Mouse (Mus musculus) layer of hippocampus, adult 11-12 months (tissue): ENCODE measurements around the gene Ndel1.

Experiments
- DNase-seq: peaks from one replicate; pipeline ENCODE4 v3.0.0; 2022; ENCODE audit warnings: low spot score

Gene Ndel1

GRCm38 (mm10) chr11:68871748-68872147 is at the start of gene Ndel1:
Gene Ndel1 (minus strand): TSS chr11:68871858.
- DNase-seq = no peak

DNA sequence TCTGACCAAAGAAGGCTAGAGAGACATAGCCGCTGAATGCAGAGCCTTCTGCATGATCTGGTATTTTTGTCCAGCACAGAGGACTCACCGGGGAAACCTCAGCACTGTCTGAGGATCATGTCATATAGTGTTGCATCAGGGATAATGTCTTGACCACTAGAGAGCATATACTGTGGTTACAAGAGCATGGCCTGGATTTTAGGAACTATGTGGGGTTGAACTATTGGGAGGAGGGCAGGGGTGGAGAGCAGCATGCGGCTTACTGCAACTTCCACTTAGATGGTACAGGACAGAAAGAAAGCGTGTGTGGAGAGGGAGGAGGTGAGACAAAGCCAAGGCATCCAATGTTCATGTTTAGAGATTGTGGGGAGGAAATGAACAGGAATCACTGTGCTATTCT is 42.9 kb upstream of the Ndel1 start:
- DNase-seq = no peak

DNA sequence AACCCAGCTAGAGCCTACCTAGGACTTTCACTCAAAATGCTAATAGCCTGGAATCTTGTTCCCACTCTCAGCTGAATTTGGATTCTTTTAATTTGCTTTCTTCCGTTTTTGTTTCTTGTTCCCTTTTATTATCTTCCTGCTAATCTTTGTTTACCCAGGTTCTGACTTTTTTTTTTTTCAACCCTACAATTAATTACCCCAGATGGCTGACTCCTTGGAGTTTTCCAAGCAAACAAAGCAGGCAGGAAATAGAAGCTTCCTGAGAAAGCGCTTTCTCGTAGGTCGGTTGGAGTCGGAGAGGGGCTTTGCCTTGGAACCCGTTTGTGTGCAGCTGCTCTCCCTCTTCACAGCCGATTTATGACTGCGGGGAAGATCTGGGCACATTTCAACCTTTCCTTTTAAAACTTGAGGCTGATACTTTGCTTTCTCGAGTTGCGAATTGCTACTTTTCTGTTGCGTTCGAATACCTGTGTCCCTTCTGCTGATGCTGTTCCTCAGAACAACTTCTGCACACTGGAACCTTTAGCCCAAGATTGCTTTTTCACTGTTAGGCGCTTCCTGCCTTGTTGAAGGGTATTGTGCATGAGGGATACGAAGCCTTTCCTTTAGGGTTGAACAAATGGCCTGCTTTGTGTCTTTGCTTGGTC is 40.0 kb upstream of the Ndel1 start:
- DNase-seq = no peak

- no peak for DNase-seq
Measured at GRCm38 (mm10) chr11:68908846-68909503, 37.3 kb upstream of the Ndel1 start.

DNA sequence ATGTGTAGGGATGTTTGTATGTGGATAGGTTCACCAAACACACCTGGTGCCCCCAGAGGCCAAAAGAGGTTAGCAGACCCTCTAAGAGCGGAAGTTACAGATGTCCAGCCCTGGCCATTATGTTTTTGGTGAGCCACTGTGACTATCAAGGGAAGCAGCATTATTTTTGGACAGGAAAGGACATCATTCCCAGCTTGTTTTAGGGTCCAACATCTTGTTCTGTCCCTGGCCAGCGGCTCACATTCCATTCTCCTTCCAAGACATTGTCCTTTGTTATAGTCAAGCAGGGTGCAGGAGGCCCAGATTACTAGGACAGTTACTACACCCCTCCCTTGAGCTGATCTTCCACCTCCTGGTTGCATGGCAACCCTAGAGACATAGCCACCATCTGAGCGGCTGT is 35.6 kb upstream of the Ndel1 start:
- DNase-seq = no peak

GRCm38 (mm10) chr11:68906461-68906790 is 34.8 kb upstream of the Ndel1 start:
- no peak for DNase-seq

DNA sequence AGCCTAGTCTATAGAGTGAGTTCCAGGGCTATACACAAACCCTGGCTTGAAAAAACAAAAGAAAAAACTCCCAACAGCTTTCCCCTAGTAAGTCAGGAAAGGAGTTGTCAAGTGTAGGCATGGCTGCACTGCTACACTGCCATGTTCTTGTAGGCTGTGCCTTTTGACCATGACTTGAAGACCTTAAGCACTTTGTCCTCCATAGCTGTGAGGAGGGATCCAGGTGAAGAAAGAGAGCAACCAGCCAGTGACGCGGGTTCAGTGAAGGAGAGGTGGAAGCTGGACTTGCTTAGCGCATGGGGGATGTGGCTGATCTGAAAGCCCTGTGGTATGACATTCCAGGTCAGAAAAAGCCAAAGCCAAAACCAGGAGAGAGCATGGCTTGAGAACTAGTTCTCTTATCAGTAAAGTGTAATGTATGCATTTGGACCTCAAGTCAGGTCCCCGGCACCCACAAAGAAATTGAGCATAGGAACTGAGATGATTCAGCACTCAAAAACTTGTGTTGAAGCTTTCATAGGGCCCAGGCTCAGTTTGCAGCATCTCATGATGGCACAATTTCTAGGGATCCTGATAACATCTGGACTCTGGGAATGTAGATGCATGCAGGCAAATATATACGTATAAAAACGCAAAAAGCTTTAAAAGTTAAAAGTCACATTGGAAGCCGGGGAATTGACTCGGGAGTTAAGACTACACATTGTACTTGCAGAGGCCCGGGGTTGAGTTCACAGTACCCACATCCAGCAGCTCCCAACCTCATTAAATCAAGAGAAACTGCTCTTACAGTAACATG is 34.2 kb upstream of the Ndel1 start:
- DNase-seq = no peak

DNA sequence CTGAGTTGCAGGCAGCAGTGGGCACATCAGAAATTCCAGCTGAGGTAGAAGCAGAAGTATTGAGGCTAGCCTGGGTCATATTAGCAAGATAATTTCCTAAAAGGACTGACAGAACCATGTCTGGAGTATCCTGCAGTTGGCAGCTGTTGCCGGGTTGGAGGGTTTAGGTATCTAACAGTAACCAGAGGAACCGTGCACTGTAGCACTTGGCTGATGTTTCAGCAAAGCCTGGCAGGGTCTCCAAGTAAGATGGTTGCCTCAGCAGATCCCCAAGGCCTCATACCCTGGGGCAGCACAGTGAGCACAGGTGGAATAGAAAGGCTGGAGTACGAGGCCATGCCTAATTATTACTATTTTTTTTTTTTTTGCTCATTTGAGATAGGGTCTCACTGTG is 33.5 kb upstream of the Ndel1 start:
- no peak for DNase-seq

- peak; percentile 84 for DNase-seq
Measured at GRCm38 (mm10) chr11:68904375-68905137, 32.9 kb upstream of the Ndel1 start.

- DNase-seq = no peak
Measured at GRCm38 (mm10) chr11:68903775-68904174, 32.1 kb upstream of the Ndel1 start.

DNA sequence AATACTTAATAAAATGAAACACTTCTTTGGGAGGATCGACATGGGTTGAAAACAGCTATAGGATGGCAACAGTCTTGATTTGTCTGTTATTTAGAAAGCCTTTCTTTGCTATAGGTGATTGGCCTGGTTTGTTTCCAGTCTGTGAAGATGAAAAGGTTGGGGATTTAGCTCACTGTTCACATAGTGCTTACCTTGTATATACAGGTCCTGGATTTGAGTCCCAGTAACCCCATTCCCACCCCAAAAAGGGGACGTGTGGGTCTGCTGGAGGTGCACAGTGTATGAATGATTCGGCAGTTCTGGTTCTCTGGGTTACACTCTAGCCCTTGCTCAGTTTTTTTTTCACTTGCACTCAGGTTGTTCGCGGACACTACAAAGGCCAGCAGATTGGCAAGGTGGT is 31.2 kb upstream of the Ndel1 start:
- no peak for DNase-seq

DNA sequence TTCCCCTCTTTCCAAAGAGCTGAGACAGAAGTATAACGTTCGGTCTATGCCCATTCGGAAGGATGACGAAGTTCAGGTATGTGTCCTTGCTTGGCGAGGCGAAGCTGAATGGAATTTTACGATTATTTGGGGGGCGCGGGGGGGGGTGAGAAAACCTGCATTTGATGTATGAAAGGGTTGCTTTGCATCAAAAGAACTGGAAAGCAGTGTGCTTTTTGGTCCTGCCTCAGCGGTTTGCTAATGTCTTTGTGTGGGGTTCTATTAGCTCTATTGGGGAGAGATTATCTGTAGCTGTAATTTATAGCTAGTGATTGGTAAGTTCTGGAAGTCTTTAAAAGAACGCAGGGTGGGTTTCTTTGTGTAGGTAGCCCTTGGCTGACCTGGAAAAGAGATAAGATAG is 30.7 kb upstream of the Ndel1 start:
- DNase-seq = no peak

- DNase-seq = no peak
Measured at GRCm38 (mm10) chr11:68902047-68902364, 30.3 kb upstream of the Ndel1 start.

- peak; percentile 99 for DNase-seq
Measured at GRCm38 (mm10) chr11:68901351-68902046, 29.8 kb upstream of the Ndel1 start, which contains the start of gene Rpl26. Gene Rpl26 (plus strand): TSS chr11:68901583.

DNA sequence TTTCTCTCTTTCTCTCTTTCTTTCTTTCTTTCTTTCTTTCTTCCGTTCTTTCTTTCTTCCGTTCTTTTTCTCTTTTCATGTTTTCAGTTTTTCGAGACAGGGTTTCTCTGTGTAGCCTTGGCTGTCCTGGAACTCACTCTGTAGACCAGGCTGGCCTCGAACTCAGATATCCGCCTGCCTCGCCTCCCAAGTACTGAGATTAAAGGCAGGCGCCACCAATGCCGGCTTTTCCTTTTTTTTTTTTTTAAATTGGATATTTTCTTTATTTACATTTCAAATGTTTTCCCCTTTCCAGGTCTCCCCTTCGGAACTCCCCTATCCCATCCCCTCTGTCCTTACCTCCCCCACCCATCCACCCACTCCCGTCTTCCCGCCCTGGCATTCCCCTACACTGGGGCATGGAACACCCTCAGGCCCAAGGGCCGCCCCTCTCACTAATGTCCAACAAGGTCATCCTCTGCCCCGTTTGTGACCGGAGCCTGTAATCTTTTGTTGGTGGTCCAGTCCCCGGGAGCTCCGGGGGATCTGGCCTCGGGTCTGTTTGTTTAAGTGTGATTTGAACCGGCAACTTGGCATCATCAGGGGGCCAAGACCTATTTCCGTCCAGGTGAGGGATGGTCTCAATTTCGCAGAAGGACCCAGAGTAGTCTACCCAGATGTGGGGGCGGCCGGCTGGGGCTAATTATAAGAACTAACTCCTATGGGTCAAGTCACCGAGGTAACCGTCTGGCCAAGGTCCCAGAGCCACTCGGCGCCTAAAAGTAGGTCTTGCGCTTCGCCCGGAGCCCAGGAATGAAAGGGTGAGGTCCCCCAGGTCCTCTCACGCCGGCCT is 29.1 kb upstream of the Ndel1 start:
- no peak for DNase-seq

- DNase-seq = no peak
Measured at GRCm38 (mm10) chr11:68899815-68900214, 28.2 kb upstream of the Ndel1 start.

GRCm38 (mm10) chr11:68898790-68899189 is 27.1 kb upstream of the Ndel1 start:
- no peak for DNase-seq

GRCm38 (mm10) chr11:68897838-68898237 is 26.2 kb upstream of the Ndel1 start:
- DNase-seq = no peak

DNA sequence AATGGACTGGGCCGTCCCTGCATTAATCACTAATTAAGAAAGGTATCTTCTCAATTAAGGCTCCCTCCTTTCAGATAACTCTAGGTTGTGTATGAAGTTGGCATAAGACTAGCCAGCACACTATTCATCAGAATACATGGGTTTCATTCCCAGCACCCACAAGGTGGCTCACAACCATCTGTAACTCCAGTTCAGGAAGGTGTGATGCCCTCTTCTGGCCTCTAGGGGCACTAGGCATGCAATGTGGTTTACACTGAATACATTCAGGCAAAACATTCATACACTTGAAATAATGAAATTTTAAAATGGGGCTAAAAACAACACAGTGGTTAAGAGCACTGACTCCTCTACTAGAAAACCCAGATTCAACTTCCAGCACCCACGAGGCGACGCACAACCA is 25.5 kb upstream of the Ndel1 start:
- no peak for DNase-seq

DNA sequence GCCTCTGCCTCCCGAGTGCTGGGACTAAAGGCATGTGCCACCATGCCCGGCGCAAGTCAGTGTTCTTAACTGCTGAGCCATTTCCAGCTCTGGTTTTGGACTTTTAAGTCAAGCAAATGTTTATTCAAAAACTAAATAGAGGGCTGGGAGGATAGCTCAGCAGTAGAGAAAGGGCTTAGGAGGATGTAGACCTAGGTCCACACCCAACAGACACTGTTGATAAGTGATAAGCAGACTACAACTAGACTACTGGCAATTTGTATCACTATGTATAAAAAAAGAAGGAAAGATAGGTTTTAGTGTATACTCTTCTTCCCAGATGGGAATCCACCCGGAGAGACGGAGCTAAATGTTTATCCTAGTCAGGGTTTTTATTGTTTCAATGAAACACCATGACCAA is 24.6 kb upstream of the Ndel1 start:
- DNase-seq = no peak

DNA sequence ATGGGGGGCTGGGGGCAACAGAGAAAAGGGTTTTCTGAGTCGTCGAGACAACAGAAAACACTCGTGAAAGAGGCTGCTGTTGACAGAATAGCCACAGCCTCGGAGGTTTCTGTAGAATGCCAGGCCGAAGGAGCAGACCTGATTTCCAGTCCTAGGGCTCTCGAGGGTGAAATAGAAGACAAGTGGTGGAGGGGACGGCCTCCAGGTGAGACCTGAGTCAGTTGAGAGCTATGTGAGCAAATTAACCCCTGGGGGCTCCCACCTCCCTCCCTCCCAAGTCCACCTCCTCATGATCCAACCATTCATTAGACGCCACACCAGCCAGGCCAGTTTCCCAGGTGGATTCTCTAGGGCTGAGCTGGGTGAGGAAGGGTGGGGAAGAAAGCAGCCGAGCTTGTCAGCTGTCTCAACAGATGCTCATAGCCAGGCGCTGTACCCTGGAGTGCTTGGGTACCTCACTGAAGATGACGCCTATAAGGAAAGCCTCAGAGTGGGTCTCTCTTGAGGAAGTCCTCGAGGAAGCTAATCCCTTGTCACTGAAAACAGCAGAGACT is 22.3 kb upstream of the Ndel1 start:
- no peak for DNase-seq
